Mouse (Mus musculus): ENCODE measurements around the gene Tjp1.

- TF ChIP-seq POLR2A (IDR thresholded peaks at IDR 0.05; ENCODE audit: low read depth, low read length): no peak
- no peak for TF ChIP-seq CTCF (IDR thresholded peaks at IDR 0.05; ENCODE audit: borderline replicate concordance, insufficient read depth, low read length)
These were observed 138.0 kb downstream of the Tjp1 start for GRCm38 (mm10) chr7:65389539-65389938.

All from embryonic fibroblast, embryonic 13.5 days (primary cell).